Mouse (Mus musculus): Measurements from ENCODE around the gene Atp6ap1. TPM values are rescaled to one million over a fixed set of nuclear protein-coding genes. Genes with fewer than 3 reads are reported as not detected.

Atp6ap1 gene
- total RNA-seq, 2 experiments from 2014 or later, result 320 to 335 TPM

DNA sequence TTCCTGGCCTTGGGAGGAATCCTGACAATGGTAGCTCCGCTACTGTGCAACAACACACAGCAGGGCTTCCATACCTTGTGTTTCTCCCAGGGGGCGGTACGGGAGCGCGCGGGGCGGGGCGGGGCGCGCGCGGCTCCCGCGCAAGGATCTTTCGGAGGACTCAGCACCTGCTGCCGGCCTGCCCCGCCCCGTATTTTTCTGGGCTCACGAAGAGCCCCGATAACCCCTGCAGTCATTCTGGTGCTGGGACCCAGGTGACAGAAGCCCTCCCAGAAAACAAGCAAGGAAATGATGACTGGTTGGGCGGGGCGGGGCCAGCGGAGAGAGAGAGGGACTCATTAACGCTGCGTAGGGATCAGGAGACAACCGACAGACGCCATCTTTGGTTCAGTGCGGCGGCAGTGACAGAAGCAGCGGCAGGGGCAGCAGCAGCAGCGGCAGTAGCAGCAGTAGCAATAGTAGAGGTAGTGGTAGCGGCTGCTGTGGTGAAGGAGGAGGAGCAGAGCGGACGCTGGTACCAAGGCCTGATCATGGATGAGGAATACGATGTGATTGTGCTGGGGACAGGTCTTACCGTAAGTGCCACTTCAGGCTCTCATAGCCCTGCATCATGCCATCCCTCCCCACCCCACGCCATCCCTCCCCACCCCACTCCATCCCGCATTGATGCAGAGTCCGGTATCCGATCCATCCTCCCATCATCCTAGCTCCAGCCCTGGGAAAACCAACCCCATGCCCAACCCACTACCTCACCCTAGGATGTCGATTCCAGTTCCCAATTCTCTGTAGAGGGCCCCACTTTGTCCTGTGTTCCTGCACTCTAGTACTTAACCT, 8.2 kb downstream of the Atp6ap1 start, which contains the start of gene Gdi1:
Gene Gdi1 (plus strand): TSS at position 132 of the 834 bp plus-strand sequence.
- peak; percentile 68 to 69 for DNase-seq

DNA sequence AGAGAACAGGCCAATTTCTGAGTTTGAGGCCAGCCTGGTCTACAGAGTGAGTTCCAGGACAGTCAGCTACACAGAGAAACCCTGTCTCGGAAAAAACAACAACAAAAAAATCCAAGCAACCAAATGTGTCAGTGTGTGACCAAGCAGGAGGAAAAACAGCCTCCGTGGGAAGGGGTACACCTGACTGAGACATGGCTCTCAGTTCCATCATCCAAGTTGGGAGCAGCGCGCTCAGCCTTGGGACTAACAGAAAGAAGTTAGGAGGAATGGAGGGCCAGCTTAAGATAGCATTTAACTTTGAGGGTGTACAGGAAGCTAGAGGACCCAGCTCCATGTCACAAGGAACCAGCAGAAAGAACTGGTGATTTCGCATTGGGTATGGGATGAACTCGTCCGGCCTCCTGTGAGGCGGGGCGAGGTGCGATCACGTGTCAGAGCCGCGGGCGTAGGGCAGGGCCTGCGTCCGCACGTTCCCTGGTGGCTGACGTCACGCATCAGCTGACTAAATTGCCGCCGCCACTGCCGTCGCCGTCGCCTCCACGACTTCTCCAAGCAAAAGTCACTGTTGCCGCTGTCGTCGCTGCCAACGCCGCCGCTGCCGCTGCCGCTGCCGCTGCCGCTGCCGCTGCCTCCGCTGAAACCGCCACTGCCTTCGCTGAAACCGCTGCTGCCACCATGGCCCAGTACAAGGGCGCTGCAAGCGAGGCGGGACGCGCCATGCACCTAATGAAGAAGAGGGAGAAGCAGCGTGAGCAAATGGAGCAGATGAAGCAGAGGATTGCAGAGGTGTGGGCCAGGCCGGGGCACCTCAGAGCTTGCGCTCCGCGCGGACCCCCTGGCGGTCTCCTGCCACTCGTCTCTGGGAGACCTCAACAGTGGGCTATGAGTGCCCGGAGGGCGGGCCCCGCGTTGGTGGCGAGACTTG, 15.9 kb downstream of the Atp6ap1 start, which contains the start of gene Fam50a:
Gene Fam50a (plus strand): TSS at position 494 of the 925 bp plus-strand sequence.
- DNase-seq, result peak; percentile 83 to 87

DNA sequence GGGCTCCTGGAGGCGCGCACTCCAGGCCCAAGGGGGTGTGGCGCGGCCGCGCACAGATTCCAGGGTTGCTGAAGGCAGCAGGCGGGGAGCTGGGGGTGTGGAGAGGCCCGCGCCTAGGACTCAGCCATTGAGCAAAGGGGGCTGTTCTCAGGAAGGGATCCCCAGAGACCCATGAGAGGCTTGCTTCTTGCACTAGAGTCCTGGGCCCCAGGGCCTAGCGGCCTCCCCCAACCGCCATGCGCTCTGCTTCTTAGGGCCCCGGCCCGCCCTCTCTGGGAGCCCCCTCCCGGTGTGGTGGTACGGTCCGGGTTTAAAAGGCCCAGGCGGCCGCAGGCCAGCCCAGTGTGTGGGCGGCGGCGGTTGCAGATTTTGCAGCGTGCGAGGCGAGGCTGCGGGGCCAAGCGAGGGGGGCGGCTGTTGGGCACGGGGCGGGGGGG, 31.8 kb downstream of the Atp6ap1 start, which contains the start of gene Plxna3:
Gene Plxna3 (plus strand): TSS at position 342 of the 437 bp plus-strand sequence.
- DNase-seq, result peak; percentile 45 to 51

DNA sequence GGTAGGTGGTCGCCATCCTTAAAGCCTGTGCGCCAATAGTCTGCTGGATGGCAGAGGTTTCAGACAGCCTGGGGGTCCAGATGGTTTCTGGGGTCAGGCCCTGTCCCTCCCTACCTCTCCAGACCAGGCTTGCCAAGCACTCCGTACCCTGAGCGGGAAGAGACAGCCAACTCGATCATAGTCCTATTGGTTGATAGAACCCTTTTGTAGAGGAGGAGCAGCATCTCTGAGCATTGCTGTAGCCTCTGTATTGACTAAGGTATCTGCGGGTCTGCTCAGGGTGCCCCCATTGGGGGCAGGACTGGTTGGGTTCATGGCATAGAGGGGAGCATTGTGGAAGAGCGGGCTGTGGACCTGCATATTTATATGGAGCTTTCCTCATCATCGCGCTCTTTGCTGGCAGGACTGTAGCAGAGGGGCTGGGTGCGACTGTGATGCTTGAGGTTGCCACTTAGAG, 32.3 kb downstream of the Atp6ap1 start:
- DNase-seq, result no peak

DNA sequence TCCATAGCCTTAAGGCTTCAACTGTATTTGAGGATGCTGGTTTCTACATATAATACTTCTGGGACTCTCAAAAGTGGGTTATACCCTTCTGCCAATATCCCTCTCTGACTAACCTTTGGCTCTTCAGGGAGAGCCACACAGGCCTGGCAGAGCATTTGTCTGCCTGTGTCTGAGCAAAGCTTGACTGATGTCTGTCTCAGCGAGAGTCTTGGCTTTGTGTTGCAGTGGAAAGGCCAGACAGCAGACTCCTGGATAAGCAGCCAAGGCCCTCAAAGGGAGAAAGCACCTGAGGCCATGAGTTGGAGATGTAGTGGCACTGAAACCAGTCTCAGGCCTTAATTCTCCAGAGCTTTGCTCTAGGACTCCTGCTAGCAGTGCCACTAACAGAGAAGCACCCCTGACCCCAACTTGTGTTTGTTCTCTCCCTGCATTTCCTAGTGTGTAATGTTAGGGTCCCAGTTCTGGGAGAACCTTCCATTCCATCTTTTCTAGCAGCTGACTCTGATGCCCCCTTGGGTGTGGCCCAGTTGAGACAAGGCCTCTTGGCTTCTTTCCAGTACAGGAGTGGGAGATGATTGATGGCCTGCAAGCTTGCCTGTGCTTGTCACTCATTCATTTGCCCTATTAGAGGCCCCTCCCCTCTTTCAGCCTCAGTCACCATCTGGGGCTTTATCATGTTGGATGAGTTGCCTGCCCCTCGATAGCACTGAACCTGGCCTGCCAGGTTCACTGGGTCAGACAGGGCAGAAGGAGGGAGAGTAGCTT, 33.5 kb downstream of the Atp6ap1 start:
- no peak for DNase-seq

DNA sequence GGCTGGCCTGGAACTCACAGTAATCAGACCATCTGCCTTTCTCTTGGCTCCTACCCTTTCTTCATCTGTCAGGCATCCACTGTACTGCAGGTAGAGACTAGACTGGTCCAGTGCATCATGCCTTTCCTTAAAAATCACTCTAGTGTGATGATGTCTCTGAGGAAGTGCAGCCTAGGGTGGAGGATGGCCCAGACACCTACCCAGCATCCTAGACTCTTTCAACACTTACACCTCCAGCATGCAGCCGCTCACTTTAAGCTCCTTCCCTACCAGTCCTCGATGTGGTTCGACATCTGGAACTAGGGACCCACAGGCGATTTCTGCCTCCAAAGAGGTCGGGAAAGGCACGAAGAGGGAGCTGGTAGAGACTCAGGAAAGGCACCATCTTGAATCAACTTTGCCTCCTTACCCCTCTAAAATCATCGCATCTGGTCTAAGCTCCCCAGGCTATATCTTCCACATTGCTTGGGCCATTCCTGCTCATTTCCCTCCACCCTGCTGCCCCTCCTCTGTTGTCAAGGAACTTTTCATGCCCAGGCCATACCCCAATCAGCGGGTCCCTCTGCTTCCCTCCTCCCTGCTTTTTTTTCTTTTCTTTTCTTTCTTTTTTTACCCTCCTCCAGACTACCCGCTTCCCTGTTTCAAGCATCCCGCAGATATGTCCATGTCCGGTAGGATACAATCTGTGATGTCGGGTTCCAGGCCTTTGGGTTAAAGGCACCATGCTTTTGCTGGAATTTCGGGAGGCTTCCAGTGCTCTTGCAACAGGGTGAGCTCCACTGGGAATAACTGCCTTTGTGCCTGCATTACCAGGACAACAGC, 56.0 kb downstream of the Atp6ap1 start:
- no peak for DNase-seq

DNA sequence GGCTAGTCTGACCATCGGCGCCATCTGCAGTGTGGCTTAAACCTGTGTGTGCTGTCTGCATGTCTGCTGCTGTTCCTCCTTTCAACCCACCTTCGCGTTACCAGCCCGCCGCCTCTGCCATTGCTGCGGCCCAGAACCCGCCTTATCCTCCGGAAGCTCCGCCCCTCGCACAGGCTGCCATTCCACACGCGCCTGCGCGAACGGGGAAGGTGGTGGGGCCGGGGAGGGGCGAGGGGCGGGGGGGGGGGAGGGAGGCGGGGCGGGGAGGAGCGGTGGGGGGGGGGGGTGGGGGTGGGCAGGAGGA, 56.5 kb downstream of the Atp6ap1 start, which contains the start of gene Lage3:
Gene Lage3 (minus strand): TSS at position 152 of the 304 bp plus-strand sequence.
- peak; percentile 78 to 80 for DNase-seq

Small RNAs within 50 kb of the gene (microRNA-seq; reads per million reads assigned to microRNA genes)
- gene Mir7091 (0 reads per million in 2 experiments), gene Mir7092 (0 reads per million in 2 experiments)

Other genes with a start within 250 kb of the Atp6ap1 start
- gene Opn1mw, start 169.6 kb upstream of the Atp6ap1 start, total RNA-seq (2021), result 1 to 10 TPM; 1.1 TPM
- 10 to 100 TPM; 88.1 to 92.4 TPM for gene Mecp2, start 161.7 kb upstream of the Atp6ap1 start, total RNA-seq (2021)
- gene Tex28, start 129.3 kb upstream of the Atp6ap1 start, total RNA-seq (2021), result not detected
- not detected for gene Tktl1, start 119.8 kb upstream of the Atp6ap1 start, total RNA-seq (2021)
- gene Flna, start 47.3 kb upstream of the Atp6ap1 start, total RNA-seq (2021), result 10 to 100 TPM; 75.2 to 93.2 TPM
- 10 to 100 TPM; 33.0 to 35.6 TPM for gene Emd, start 42.4 kb upstream of the Atp6ap1 start, total RNA-seq (2021)
- 100 to 1,000 TPM; 191 to 202 TPM for gene Rpl10, start 26.3 kb upstream of the Atp6ap1 start, total RNA-seq (2021)
- 10 to 100 TPM; 64.5 to 65.9 TPM for gene Taz, start 15.2 kb upstream of the Atp6ap1 start, total RNA-seq (2021)
- gene Dnase1l1, start 14.8 kb upstream of the Atp6ap1 start, total RNA-seq (2021), result 1 to 10 TPM; 2.1 to 2.7 TPM
- 100 to 1,000 TPM; 582 to 603 TPM for gene Gdi1, start 7.9 kb downstream of the Atp6ap1 start, total RNA-seq (2021)
- gene Fam50a, start 15.9 kb downstream of the Atp6ap1 start, total RNA-seq (2021), result 10 to 100 TPM; 28.9 to 33.8 TPM
- 10 to 100 TPM; 32.4 to 33.6 TPM for gene Plxna3, start 32.0 kb downstream of the Atp6ap1 start, total RNA-seq (2021)
- 10 to 100 TPM; 25.1 to 26.4 TPM for gene Lage3, start 56.5 kb downstream of the Atp6ap1 start, total RNA-seq (2021)
- gene Ubl4a, start 76.1 kb downstream of the Atp6ap1 start, total RNA-seq (2021), result 10 to 100 TPM; 67.7 to 68.7 TPM
- 1 to 10 TPM; 2.1 to 3.3 TPM for gene Slc10a3, start 76.3 kb downstream of the Atp6ap1 start, total RNA-seq (2021)
- gene Fam3a, start 96.2 kb downstream of the Atp6ap1 start, total RNA-seq (2021), result 10 to 100 TPM; 18.8 to 24.2 TPM
- 10 to 100 TPM; 47.1 to 50.4 TPM for gene Ikbkg, start 96.2 kb downstream of the Atp6ap1 start, total RNA-seq (2021)
- 10 to 100 TPM; 24.9 to 29.5 TPM for gene G6pdx, start 132.1 kb downstream of the Atp6ap1 start, total RNA-seq (2021)
- not detected for gene Gm6880, start 184.3 kb downstream of the Atp6ap1 start, total RNA-seq (2021)